Mouse (Mus musculus): ENCODE measurements at regions not wholly inside any gene's neighbourhood (a gene's known extent, or its start where the extent isn't known, plus 50 kb on each side); places are given as distances from the start of the nearest gene placed in this dataset.

GRCm38 (mm10) chr3:60759046-60759445 is 243.5 kb upstream of the P2ry1 start:
- TF ChIP-seq CTCF (IDR thresholded peaks at IDR 0.05; ENCODE audit: borderline replicate concordance, control insufficient read depth, extremely low read depth, insufficient read depth, low read length, poor library complexity) = no peak
- no peak for TF ChIP-seq POLR2A (IDR thresholded peaks at IDR 0.05; ENCODE audit: control insufficient read depth, extremely low read depth, insufficient read depth, low read length, poor library complexity)

Measured in thymus, adult 2 months (tissue).